In genomic region chr9:7891796-7892195, GRCm38 (mm10) we compare ENCODE assay signal across 6 mouse cellular contexts. TPM values are rescaled to one million over a fixed set of nuclear protein-coding genes. Genes with fewer than 3 reads are reported as not detected.
DNase-seq lines count a peak whose midpoint lies in the region; ATAC-seq and TF ChIP-seq lines count a peak whose summit lies in the region.
"Not testable (repeated sequence)": the region's sequence is repeated elsewhere in the genome, so short reads cannot be mapped to it uniquely, and the experiment has no call there.

No protein-coding gene starts in this region.

- not testable (repeated sequence) for TF ChIP-seq POLR2A in kidney, adult 2 months (IDR thresholded peaks at IDR 0.05; ENCODE audit: low read depth, low read length); liver, adult 2 months (IDR thresholded peaks at IDR 0.05; ENCODE audit: extremely low read depth, insufficient read depth, low read length)

- not testable (repeated sequence) for H3K27ac ChIP-seq in kidney, adult 2 months (ENCODE audit: insufficient read depth, low read depth, low read length); midbrain, embryonic 11.5 days (ENCODE audit: low read depth, low read length)
- H3K27ac ChIP-seq in liver, adult 2 months (replicated peaks; ENCODE audit: insufficient read depth, low read depth, low read length): peak overlapping the region; percentile 93

- H3K27me3 ChIP-seq in kidney, adult 2 months (replicated peaks; ENCODE audit: control insufficient read depth, insufficient read depth, low read length); liver, adult 2 months (ENCODE audit: control insufficient read depth, insufficient read depth, low read length); midbrain, embryonic 11.5 days (ENCODE audit: control insufficient read depth, insufficient read depth, low read length): not testable (repeated sequence)

- H3K9ac ChIP-seq in liver, adult 2 months (ENCODE audit: low read depth, low read length); midbrain, embryonic 11.5 days (ENCODE audit: low read length): not testable (repeated sequence)

- not testable (repeated sequence) for TF ChIP-seq CTCF in kidney, adult 2 months (conservative IDR thresholded peaks at IDR 0.05; ENCODE audit: insufficient read depth, insufficient read length, low read depth, low read length); liver, adult 2 months (IDR thresholded peaks at IDR 0.05; ENCODE audit: low read depth, low read length)

- H3K79me2 ChIP-seq in liver, adult 2 months (ENCODE audit: control insufficient read depth, insufficient read depth, low read length): not testable (repeated sequence)

- not testable (repeated sequence) for H3K4me2 ChIP-seq in midbrain, embryonic 11.5 days

- DNase-seq in ES-CJ7 (ENCODE audit: low read depth, low spot score) (peak; percentile 37), R1 (ENCODE audit: low read depth, low spot score) (peak; percentile 74), ZHBTc4 (ENCODE audit: low read depth, low spot score) (peak; percentile 48)
- DNase-seq in kidney, adult 2 months: peak; percentile 19
- peak; percentile 77 for DNase-seq in liver, adult 2 months (ENCODE audit: extremely low read depth, low read depth, low spot score)
- DNase-seq in midbrain, embryonic 11.5 days (ENCODE audit: low spot score, missing footprints): peak; percentile 19

- not testable (repeated sequence) for H3K4me3 ChIP-seq in kidney, adult 2 months (ENCODE audit: insufficient read depth, low read depth, low read length); liver, adult 2 months (ENCODE audit: insufficient read depth, low read depth, low read length); midbrain, embryonic 11.5 days (ENCODE audit: low read depth, low read length)

- WGBS in kidney, adult 2 months: 85% methylated on average over 1 of the region's 1 CpGs
- 87% methylated on average over 1 of the region's 1 CpGs for WGBS in liver, adult 2 months
- WGBS in midbrain, embryonic 11.5 days: 96% methylated on average over 1 of the region's 1 CpGs

- ATAC-seq in midbrain, embryonic 11.5 days (ENCODE audit: low FRiP score): not testable (repeated sequence)

- H3K36me3 ChIP-seq in kidney, adult 2 months (ENCODE audit: control insufficient read depth, insufficient read depth, low read length); liver, adult 2 months (ENCODE audit: control insufficient read depth, insufficient read depth, low read length); midbrain, embryonic 11.5 days (ENCODE audit: control insufficient read depth, insufficient read depth, low read length): not testable (repeated sequence)

- H3K4me1 ChIP-seq in kidney, adult 2 months (ENCODE audit: control insufficient read depth, insufficient read depth, low read length); liver, adult 2 months (ENCODE audit: control insufficient read depth, insufficient read depth, low read length); midbrain, embryonic 11.5 days (ENCODE audit: control insufficient read depth, insufficient read depth, low read length): not testable (repeated sequence)

- not testable (repeated sequence) for H3K9me3 ChIP-seq in midbrain, embryonic 11.5 days (ENCODE audit: control insufficient read depth, low read length)

RNA-seq across cellular contexts. Expression of gene Birc3, which starts 18.8 kb away (rescaled TPM):
- polyA plus RNA-seq in kidney, adult 2 months (2012; rRNA removed): 6.5 and 9.2 TPM in 2 replicates
- 20.3 and 23.7 TPM in 2 replicates for total RNA-seq in liver, adult 2 months (2014; rRNA removed)
- 5.6 and 6.3 TPM in 2 replicates for polyA plus RNA-seq in liver, adult 2 months (2012; rRNA removed)
- 3.9 and 4.2 TPM in 2 replicates for polyA plus RNA-seq in midbrain, embryonic 11.5 days (2014; fragmentation: Nextera tagmentation; extraction: Ambion mirVana)

RNA-seq across cellular contexts. Expression of gene Birc2, which starts 54.9 kb away (rescaled TPM):
- polyA plus RNA-seq in kidney, adult 2 months (2012; rRNA removed): 12.2 and 12.7 TPM in 2 replicates
- total RNA-seq in liver, adult 2 months (2014; rRNA removed): 25.4 and 28.8 TPM in 2 replicates
- 9.7 and 10.8 TPM in 2 replicates for polyA plus RNA-seq in liver, adult 2 months (2012; rRNA removed)
- 42.4 and 47.0 TPM in 2 replicates for polyA plus RNA-seq in midbrain, embryonic 11.5 days (2014; fragmentation: Nextera tagmentation; extraction: Ambion mirVana)

Comparison
In these comparisons a context has a peak if more than half of its experiments do, and no peak if none do; other contexts are left out.
1. DNase-seq: peak in every context shown above with its lines; median percentile 77 in liver, adult 2 months; 74 in R1; 48 in ZHBTc4; 37 in ES-CJ7; 19 in kidney, adult 2 months; 19 in midbrain, embryonic 11.5 days.